Mouse (Mus musculus): ENCODE results near the gene Iqsec1. TPM values are rescaled to one million over a fixed set of nuclear protein-coding genes. Genes with fewer than 3 reads are reported as not detected.

The Iqsec1 gene
- total RNA-seq, 1 experiment from 2014 or later = 86.8 TPM

GRCm38 (mm10) chr6:90783176-90783575 is 205.3 kb downstream of the Iqsec1 start:
- no peak for DNase-seq

DNA sequence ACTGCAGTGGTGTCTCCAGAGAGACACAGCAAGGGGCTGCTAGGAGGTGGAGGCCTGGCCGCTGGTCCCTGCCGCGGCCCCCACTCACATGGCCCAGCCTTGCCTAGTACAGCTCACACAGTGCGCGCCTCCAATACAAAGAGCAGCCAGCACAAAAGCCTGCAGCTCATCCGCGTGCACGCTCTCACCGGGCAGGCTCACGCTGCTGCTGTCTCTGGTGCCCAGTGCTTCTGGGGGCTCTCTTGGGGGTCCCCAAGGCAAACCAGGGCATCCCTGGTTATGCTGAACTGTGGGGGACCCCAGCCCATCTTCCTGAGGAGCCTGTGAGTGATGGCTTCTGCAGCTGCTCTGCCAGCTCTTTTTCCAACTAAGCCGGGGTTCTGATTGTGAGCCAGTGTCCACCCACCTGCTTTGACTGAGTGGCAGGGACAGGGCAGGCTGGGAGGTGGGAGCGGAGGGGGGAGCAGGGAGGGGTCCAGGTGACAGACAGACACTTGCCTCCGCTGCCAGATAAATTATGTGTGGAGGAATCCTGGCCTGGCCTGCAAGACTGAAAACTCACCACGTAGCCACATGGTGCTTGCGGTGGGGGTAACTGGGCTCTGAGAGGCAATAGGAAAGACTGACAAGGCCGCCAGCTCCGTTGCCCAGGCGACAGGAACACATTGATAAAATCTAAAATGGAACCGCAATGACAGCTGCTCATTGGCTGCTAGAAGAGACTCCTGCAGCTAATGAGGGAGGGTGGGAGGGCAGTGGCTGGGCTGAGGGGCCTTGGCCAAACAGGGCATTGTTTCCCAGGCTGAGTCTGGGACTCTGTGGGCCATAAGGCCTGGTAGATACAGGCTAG is 206.3 kb downstream of the Iqsec1 start:
- peak; percentile 74 for DNase-seq

GRCm38 (mm10) chr6:90780532-90780931 is 208.0 kb downstream of the Iqsec1 start:
- no peak for DNase-seq

DNA sequence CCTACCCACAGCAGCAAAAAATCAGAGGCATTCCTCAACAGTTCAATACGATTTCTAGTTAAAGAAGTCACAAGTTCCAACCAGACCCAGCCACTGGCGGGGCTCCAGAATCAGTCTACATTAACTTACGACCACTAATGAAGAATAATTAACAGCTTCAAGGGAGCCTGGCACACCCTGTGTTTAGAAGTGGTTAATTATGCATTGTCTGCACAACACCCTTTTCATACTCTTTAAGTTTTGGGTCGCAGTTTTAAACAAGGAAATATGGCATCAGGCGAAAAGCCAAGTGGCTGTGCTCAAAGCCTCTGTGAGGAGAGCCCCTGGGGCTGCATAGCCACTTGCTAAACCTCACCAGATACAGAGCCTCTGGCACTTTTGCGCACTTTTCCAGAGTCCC is 209.6 kb downstream of the Iqsec1 start:
- DNase-seq = no peak

DNA sequence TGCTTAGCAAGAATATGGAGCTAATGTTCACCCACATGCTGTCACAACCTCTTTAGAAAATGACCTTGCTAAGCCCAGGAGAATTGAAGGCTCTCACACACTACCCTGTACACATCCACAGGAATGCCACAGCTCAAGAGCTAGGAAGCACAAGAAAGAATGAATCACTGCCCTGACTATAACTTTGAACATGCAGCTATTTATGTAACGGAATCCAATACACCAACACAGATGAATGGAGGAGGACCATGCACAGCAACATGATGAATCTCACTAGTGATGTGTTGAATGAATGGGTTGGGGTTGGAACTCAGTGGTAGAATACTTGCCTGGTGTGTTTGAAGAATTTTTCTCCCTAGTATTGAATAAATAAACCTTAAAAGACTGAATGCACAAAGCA is 211.2 kb downstream of the Iqsec1 start:
- no peak for DNase-seq

DNA sequence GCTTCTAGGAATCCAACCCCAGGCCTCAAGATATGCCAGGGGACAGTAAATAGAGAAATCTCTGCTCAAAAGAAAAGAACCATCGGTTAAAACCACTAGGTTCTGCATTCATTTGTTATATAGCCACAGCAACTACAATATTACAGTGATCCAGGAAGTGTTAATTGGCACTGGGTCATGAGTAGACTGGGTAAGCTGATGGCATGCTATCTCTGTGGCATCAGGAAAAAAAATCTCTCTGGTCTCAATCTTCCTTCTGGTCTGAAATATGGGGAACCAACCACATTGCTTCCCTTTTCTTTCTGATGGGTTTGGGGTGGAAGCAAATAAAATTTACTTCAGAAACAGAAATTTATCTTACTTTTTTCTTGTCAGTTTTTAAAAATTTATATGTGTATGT is 212.9 kb downstream of the Iqsec1 start:
- DNase-seq = no peak

- peak; percentile 29 for DNase-seq
These were observed 214.7 kb downstream of the Iqsec1 start for GRCm38 (mm10) chr6:90773811-90774233.

DNA sequence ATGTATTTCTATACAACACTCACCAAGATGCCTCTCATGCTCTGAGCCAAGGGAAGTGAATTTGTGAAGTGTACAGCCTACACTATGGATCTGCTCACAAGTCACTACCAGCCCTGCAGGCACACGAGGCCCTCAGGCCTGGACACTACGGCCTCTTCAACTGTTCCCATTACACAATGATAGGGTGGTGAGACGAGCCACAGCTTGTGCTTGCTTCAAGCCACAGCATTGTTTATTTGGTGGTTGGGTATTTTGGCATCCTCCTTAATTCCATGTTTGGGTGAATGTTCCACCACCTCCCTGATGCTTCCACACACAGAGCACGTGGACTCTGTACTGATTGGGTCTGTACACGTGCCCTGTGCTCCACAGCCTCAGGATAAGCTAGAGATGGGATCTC is 216.4 kb downstream of the Iqsec1 start:
- DNase-seq = no peak

DNA sequence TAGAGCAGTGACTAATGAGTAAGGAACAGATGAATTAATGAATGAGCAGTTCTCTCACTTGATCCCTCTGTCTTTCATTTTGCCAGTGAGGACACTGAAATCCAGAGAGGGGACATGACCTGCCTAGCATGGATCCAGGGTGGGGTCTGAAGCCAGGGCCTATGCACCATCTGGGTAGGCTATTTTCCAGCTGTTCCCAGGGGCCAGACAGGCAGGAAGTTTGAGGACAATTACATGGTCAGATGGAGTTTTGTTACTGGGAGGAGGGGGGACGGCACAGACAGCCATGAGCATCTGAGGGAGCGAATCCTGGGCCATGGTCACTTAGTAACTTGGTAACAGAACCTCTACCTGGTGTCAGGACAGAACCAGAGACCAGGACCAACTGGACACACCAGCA is 220.0 kb downstream of the Iqsec1 start:
- no peak for DNase-seq

GRCm38 (mm10) chr6:90767874-90768273 is 220.6 kb downstream of the Iqsec1 start:
- no peak for DNase-seq

DNA sequence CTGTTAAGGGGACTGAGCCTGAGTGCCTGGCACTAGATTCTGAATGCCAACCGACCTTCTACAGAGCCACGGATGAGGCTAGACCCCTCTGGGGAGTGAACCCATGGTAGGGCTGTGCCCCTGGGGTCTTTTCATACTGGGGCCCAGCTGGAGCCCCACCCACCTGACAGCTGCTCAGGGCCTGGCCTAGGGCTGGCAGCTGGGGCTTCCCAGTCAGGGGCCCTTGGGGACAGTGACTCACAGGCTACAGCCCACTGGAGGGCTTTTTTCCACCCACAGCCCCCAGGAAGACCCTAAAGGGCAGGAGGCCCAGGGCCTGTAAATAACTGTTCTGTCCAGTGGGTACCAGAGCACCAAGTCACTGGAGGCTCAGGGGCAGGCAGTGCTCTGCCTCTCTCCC is 223.7 kb downstream of the Iqsec1 start:
- no peak for DNase-seq

DNA sequence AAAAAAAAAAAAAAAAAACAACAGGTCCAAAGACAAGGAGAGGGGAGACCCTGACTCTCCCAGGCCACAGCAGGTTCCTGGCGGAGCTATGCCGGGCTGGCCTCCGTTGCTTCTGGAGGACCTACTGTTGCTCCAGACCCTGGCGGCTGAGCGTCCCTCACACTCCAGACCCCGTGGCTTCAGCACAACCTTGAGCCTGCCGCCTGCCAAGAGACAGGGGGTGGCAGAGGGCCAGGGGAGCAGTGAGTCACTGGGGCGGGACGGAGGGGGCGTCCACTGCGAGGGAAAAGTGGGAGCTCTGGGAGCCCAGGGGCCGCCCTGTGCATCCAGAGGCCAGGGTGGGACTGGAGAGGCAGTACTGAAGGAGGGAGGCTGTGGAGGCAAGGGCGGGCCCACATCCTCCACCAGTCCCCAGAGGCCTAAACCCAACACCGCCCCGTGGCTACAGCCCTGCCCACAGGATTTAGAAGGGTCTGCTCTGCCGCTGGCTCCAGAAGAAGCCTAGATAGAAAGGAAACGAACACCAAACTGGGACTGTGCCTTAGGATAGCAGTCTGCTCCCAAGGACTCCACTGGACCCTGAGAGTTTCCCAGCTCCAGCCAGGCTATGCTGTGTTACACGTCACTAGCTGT is 224.4 kb downstream of the Iqsec1 start:
- peak; percentile 97 for DNase-seq

GRCm38 (mm10) chr6:90763295-90763694 is 225.2 kb downstream of the Iqsec1 start:
- DNase-seq = no peak

DNA sequence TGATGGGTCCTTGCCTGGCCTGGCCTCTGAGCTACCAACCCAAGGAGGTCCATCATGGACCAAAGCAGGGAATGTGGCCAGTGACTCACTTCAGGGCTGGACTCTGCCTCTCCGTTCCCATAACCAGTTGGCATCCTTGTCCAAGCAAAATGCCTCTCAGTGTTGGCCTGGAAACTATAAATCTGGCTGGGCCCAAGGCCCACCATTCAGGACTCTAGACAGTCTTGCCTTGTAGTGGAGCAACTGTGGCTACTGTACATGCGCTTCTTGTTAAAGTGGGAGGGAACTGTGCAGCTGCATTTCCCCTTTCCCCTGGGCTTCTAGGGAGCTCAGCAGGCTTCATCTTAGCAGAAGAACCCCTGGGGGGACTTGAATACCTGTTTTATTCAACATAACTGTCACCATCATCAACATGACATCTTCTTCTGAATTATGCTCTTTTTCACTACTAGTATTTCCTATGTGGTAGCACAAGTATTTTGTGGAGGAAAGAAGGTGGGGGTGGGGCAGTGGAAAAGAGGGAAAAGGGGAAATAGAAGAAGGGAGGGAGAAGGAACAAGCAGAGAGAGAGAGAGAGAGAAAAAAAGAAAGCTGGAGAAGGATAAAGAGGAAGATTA is 226.3 kb downstream of the Iqsec1 start:
- no peak for DNase-seq

- DNase-seq = no peak
These were observed 227.0 kb downstream of the Iqsec1 start for GRCm38 (mm10) chr6:90761301-90762056.

GRCm38 (mm10) chr6:90760886-90761285 is 227.6 kb downstream of the Iqsec1 start:
- no peak for DNase-seq

DNA sequence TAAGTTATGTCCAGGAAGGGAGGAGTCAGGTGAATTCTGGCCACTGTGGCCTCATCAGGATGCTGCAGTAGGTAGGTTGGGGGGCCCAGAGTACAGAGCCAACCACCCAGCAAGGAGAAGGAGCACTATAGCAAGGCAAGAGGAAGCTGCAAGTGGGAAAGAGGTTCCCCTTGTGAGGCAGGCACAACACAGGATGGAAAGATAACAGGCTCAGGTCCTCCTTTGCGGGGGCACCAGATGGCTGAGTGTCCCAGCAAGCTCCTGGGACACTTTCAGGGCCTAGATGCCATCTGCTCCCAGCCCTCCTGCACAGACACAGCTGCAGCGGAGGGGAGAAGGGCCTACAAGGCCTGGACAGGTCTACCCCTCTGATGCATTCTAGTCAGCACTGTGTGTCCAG is 228.7 kb downstream of the Iqsec1 start:
- peak; percentile 40 for DNase-seq

DNA sequence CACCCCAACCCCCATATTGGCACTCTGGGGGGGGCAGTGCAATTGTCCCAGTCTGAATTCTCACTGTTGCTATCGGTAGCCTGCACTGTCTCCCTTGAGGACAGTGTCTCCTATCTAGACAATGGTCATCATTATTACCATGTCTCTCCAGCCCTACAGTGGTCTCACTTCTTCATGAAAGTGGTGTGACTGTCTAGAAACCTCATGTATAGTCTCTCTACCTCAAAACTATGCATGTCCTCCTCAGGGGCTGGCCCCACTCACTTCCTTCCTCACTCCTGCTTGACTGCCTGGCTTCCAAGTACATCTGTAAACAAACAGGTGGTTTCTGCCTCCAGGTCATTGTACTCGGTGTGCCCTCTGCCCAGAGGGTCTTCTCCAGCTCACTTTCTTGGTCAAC is 230.3 kb downstream of the Iqsec1 start:
- DNase-seq = no peak

GRCm38 (mm10) chr6:90757427-90757883 is 231.0 kb downstream of the Iqsec1 start:
- DNase-seq = peak; percentile 73

DNA sequence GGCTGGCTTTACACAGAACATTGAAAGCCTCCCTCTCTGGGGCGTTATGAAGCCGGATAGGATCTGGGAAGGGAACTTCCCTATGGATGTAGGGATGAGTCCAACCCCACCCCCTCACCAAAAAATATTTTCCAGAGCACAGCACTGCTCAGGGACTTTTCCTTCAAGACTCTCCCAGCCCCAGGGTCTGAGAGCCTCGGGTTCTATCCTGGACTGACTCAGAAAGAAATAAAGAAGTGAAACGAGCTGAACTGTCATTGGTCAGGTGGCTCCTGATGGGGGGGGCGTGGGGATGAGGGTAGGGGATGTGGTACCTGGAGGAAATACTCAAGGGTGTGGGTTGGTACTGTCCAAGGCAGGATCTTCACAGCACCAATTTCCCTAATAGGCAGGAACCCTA is 231.9 kb downstream of the Iqsec1 start:
- no peak for DNase-seq

DNA sequence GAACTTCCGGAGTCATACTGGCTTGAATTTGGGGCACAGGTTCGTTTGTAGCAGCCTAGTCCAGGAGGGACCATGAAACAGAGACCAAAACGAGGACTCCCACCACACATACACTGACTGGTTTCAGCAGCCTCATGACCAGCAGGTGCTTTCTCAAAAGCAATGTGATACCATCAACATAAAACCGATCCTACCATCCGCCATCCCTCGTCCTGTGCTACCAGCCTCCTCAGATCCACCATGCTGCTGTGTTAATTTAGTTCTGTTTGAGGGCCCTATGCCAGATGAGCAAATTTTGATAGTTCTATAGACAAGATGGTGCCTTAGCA is 232.9 kb downstream of the Iqsec1 start:
- no peak for DNase-seq

- DNase-seq = peak; percentile 38
These were observed 233.4 kb downstream of the Iqsec1 start for GRCm38 (mm10) chr6:90754927-90755612.

Data from adrenal gland, postnatal 14 days (tissue).